Mouse (Mus musculus) cerebellum, postnatal 10 days (tissue): ENCODE measurements at regions not wholly inside any gene's neighbourhood (a gene's known extent, or its start where the extent isn't known, plus 50 kb on each side); places are given as distances from the start of the nearest gene placed in this dataset.

Experiments
- DNase-seq, 2 experiments: peaks; one replicate each; pipeline ENCODE4 v3.0.0; 2021; ENCODE audit warnings: mixed read lengths in 2 of 2

GRCm38 (mm10) chr5:68877574-68878171 is 463.8 kb downstream of the Kctd8 start:
- DNase-seq = peak; percentile 8 to 33

- no peak for DNase-seq
These were observed 470.1 kb downstream of the Kctd8 start for GRCm38 (mm10) chr5:68871396-68871795.
